Mouse (Mus musculus): ENCODE measurements around the gene Pcca. TPM values are rescaled to one million over a fixed set of nuclear protein-coding genes. Genes with fewer than 3 reads are reported as not detected.

The Pcca gene
- total and polyA plus RNA-seq, 3 experiments = 38.6 to 102 (median 86.0) TPM

DNA sequence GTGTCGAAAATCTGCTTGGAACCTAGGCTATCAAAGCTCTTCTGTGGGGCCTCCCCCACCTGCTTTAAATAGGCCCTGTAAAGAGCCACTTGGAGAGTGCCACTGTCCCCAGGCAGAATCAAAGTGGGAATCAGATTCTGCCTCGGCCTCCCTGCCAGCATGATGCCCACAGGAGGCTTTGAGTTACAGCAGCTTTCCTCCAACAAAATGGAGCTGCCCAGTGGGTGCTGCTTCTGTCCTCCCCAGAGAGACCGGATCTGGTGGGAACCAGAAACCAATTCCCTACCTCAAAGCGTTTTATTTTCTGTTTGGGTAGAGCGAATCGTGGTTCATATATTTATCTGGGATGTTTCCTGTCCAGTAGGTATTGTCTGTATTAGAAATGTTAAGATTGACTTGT, 341.5 kb downstream of the Pcca start:
- no peak for TF ChIP-seq CTCF (IDR thresholded peaks at IDR 0.05)
- no peak for TF ChIP-seq EP300 (IDR thresholded peaks at IDR 0.05; ENCODE audit: insufficient read depth, low read depth, low read length)
- TF ChIP-seq POLR2A (IDR thresholded peaks at IDR 0.05; ENCODE audit: insufficient read depth, low read depth, low read length) = no peak
- H3K27ac ChIP-seq = no peak overlapping the region
- intact Hi-C loops (cut with DNase I) = loop anchor here (1.0 to 10.0 kb wide), 3 partner anchors 652 to 811 kb away; no protein-coding TSS in a partner anchor
- H3K36me3 ChIP-seq (ENCODE audit: control insufficient read depth, insufficient read depth, low read length) = no peaks in the 10 kb centered on the region
- no peaks in the 10 kb centered on the region for H3K27me3 ChIP-seq (ENCODE audit: control insufficient read depth, insufficient read depth, low read length)
- WGBS = 77% methylated on average over 6 of the region's 6 CpGs
- H3K4me3 ChIP-seq = no peak overlapping the region
- no peak overlapping the region for H3K9ac ChIP-seq (ENCODE audit: low read depth, low read length)
- no peaks in the 10 kb centered on the region for H3K4me1 ChIP-seq (ENCODE audit: control insufficient read depth, insufficient read depth, low read length)
- H3K79me2 ChIP-seq (replicated peaks; ENCODE audit: control insufficient read depth, insufficient read depth, low read length) = no peaks in the 10 kb centered on the region
- DNase-seq = no peak

DNA sequence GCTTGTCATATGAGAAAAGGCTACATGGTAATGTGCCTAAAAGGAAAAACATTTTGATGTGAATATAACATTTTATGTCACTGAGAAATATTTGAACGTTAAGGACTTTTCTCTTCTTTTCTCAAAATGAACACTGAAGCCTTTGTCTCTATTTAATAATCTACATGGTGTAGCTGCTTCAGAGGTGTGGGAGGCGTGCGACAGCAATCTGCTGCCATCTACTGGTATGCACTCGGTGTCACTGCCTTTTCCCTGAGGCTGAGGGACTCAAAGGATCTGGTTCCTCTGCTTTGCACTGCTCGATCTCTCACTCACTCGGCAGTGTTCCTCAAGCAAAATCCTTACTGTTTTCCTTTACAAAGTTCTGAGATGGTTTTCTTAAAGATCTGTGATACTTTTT, 342.0 kb downstream of the Pcca start:
- TF ChIP-seq POLR2A (IDR thresholded peaks at IDR 0.05; ENCODE audit: insufficient read depth, low read depth, low read length) (no peak), EP300 (IDR thresholded peaks at IDR 0.05; ENCODE audit: insufficient read depth, low read depth, low read length) (peak; percentile 93), CTCF (IDR thresholded peaks at IDR 0.05) (peak; percentile 100; the same call in 1 of the 2 replicates)
- H3K4me3 ChIP-seq = no peak overlapping the region
- DNase-seq = peak; percentile 56 to 65
- no peaks in the 10 kb centered on the region for H3K4me1 ChIP-seq (ENCODE audit: control insufficient read depth, insufficient read depth, low read length)
- no peak overlapping the region for H3K27ac ChIP-seq
- no peaks in the 10 kb centered on the region for H3K27me3 ChIP-seq (ENCODE audit: control insufficient read depth, insufficient read depth, low read length)
- no peak overlapping the region for H3K9ac ChIP-seq (ENCODE audit: low read depth, low read length)
- intact Hi-C loops (cut with DNase I) = loop anchor here (1.0 to 10.0 kb wide), 3 partner anchors 653 to 811 kb away; no protein-coding TSS in a partner anchor
- H3K79me2 ChIP-seq (replicated peaks; ENCODE audit: control insufficient read depth, insufficient read depth, low read length) = no peaks in the 10 kb centered on the region
- WGBS = 5% methylated on average over 6 of the region's 6 CpGs
- H3K36me3 ChIP-seq (ENCODE audit: control insufficient read depth, insufficient read depth, low read length) = no peaks in the 10 kb centered on the region

DNA sequence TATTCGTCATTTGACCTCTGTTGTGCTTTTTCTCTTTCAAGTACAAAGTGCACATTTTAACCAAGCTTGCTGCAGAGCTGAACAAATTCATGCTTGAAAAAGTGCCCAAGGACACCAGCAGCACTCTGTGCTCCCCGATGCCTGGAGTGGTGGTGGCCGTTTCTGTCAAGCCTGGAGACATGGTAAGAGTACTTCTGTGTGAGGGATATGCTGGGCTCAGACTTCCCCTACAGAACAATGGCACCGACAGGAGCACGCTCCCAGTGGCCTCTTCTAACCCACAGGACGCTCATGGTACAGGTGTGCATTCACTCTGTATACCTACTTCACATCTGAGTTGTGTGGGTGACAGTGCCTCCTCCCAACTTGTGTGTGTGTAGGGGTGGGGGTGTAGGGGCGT, 342.6 kb downstream of the Pcca start:
- Histone ChIP-seq H3K4me3 (no peak overlapping the region), H3K27ac (no peak overlapping the region), H3K79me2 (replicated peaks; ENCODE audit: control insufficient read depth, insufficient read depth, low read length) (no peaks in the 10 kb centered on the region), H3K36me3 (ENCODE audit: control insufficient read depth, insufficient read depth, low read length) (no peaks in the 10 kb centered on the region), H3K27me3 (ENCODE audit: control insufficient read depth, insufficient read depth, low read length) (no peaks in the 10 kb centered on the region), H3K9ac (ENCODE audit: low read depth, low read length) (no peak overlapping the region), H3K4me1 (ENCODE audit: control insufficient read depth, insufficient read depth, low read length) (no peaks in the 10 kb centered on the region)
- no peak for DNase-seq
- WGBS = 67% methylated on average over 7 of the region's 7 CpGs
- intact Hi-C loops (cut with DNase I) = loop anchor here (1.0 to 10.0 kb wide), 3 partner anchors 653 to 812 kb away; no protein-coding TSS in a partner anchor
- TF ChIP-seq POLR2A (IDR thresholded peaks at IDR 0.05; ENCODE audit: insufficient read depth, low read depth, low read length) (no peak), EP300 (IDR thresholded peaks at IDR 0.05; ENCODE audit: insufficient read depth, low read depth, low read length) (no peak), CTCF (IDR thresholded peaks at IDR 0.05) (no peak)

DNA sequence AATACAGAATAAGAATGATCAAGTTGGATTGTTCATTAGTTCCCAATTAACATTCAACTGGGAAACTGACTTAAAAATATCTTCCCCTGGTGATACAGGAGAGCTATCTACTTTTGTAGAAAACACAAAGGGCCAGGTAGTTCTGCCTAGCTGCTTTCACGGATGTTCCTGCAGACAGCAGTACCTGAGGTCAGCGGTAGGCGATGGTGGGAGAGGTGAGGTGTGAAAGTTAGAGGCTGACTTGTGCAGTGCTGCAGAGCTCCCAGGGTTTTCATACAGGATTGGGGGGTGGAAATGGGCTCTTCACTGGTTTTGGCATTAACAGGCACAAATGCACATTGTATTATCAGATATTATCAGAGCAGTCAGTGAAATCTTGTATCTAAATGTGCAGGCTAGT, 343.7 kb downstream of the Pcca start:
- Histone ChIP-seq H3K36me3 (ENCODE audit: control insufficient read depth, insufficient read depth, low read length) (no peaks in the 10 kb centered on the region), H3K9ac (ENCODE audit: low read depth, low read length) (no peak overlapping the region), H3K27ac (no peak overlapping the region), H3K27me3 (ENCODE audit: control insufficient read depth, insufficient read depth, low read length) (no peaks in the 10 kb centered on the region), H3K4me1 (ENCODE audit: control insufficient read depth, insufficient read depth, low read length) (no peaks in the 10 kb centered on the region), H3K79me2 (replicated peaks; ENCODE audit: control insufficient read depth, insufficient read depth, low read length) (no peaks in the 10 kb centered on the region), H3K4me3 (no peak overlapping the region)
- no peak for TF ChIP-seq CTCF (IDR thresholded peaks at IDR 0.05)
- no peak for TF ChIP-seq EP300 (IDR thresholded peaks at IDR 0.05; ENCODE audit: insufficient read depth, low read depth, low read length)
- no peak for TF ChIP-seq POLR2A (IDR thresholded peaks at IDR 0.05; ENCODE audit: insufficient read depth, low read depth, low read length)
- DNase-seq = no peak
- 90% methylated on average over 3 of the region's 3 CpGs for WGBS
- intact Hi-C loops (cut with DNase I) = loop anchor here (10.0 kb wide), 1 partner anchor 813 kb away; no protein-coding TSS in a partner anchor

DNA sequence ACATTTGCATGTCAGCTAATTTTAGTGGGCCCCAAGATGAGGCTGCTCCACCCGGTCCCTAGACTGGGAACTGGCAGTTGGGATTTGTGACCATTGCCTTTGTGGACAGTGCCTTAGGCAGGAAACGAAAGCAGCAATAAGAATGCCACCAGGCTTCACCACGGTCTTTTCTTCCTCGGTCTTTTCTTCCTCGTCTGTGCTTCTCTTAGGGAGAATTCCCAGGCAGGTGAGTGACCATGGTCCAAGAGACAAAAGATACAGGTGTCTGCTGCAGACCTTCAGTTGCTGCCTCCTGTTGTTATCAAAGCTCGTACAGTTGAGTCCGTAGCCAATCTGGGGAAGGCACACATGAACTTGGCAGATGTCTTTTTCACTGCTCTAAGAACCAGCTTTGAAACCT, 346.2 kb downstream of the Pcca start:
- TF ChIP-seq EP300 (IDR thresholded peaks at IDR 0.05; ENCODE audit: insufficient read depth, low read depth, low read length) (no peak), CTCF (IDR thresholded peaks at IDR 0.05) (no peak), POLR2A (IDR thresholded peaks at IDR 0.05; ENCODE audit: insufficient read depth, low read depth, low read length) (no peak)
- H3K4me1 ChIP-seq (ENCODE audit: control insufficient read depth, insufficient read depth, low read length) = no peaks in the 10 kb centered on the region
- H3K79me2 ChIP-seq (replicated peaks; ENCODE audit: control insufficient read depth, insufficient read depth, low read length) = no peaks in the 10 kb centered on the region
- intact Hi-C loops (cut with DNase I) = no loop called here
- no peak overlapping the region for H3K9ac ChIP-seq (ENCODE audit: low read depth, low read length)
- WGBS = 86% methylated on average over 7 of the region's 7 CpGs
- no peak overlapping the region for H3K4me3 ChIP-seq
- DNase-seq = no peak
- H3K36me3 ChIP-seq (ENCODE audit: control insufficient read depth, insufficient read depth, low read length) = no peaks in the 10 kb centered on the region
- no peak overlapping the region for H3K27ac ChIP-seq
- H3K27me3 ChIP-seq (ENCODE audit: control insufficient read depth, insufficient read depth, low read length) = no peaks in the 10 kb centered on the region

DNA sequence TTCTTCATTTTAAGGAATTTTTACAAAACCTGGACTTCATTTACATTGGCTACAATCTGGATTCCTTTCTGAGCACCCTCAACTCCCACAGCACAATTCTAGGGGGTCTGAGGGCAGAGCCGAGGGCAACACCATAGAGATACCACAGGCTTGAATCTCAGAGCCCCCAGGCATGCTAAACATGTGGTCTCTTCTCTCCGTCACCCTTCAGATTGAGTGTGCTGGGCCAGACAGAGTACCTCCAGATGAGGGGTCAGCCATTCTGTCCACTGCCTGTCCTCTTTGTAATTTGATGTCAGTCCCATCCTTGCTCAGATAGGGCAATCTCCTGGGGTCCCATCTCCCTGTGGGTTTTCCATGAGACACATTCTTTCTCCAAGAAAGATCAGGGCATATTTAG, 347.6 kb downstream of the Pcca start:
- DNase-seq = no peak
- Histone ChIP-seq H3K4me1 (ENCODE audit: control insufficient read depth, insufficient read depth, low read length) (no peaks in the 10 kb centered on the region), H3K79me2 (replicated peaks; ENCODE audit: control insufficient read depth, insufficient read depth, low read length) (no peaks in the 10 kb centered on the region), H3K9ac (ENCODE audit: low read depth, low read length) (no peak overlapping the region), H3K27ac (no peak overlapping the region), H3K36me3 (ENCODE audit: control insufficient read depth, insufficient read depth, low read length) (no peaks in the 10 kb centered on the region), H3K27me3 (ENCODE audit: control insufficient read depth, insufficient read depth, low read length) (no peaks in the 10 kb centered on the region), H3K4me3 (no peak overlapping the region)
- intact Hi-C loops (cut with DNase I) = no loop called here
- WGBS = 73% methylated on average over 2 of the region's 2 CpGs
- TF ChIP-seq POLR2A (IDR thresholded peaks at IDR 0.05; ENCODE audit: insufficient read depth, low read depth, low read length) = no peak
- TF ChIP-seq CTCF (IDR thresholded peaks at IDR 0.05) = no peak
- no peak for TF ChIP-seq EP300 (IDR thresholded peaks at IDR 0.05; ENCODE audit: insufficient read depth, low read depth, low read length)
